Mouse (Mus musculus): ENCODE results near the gene R3hdm2. TPM values are rescaled to one million over a fixed set of nuclear protein-coding genes. Genes with fewer than 3 reads are reported as not detected.

Gene R3hdm2
- total and polyA plus RNA-seq, 3 experiments: 8.2 to 60.6 TPM; not detected in 1

GRCm38 (mm10) chr10:127534929-127535384 lies 154.8 kb downstream of the R3hdm2 start:
- Histone ChIP-seq H3K4me3 (ENCODE audit: control insufficient read depth in 1 of 2, insufficient read depth in 1 of 2, low read depth in 2 of 2, low read length in 2 of 2) (no peak overlapping the region), H3K27ac (ENCODE audit: control insufficient read depth, low read depth, low read length) (no peak overlapping the region), H3K9me3 (replicated peaks; ENCODE audit: insufficient read depth, low read length) (no peaks in the 10 kb centered on the region), H3K9ac (ENCODE audit: control insufficient read depth, low read depth, low read length, poor library complexity, severe bottlenecking) (no peak overlapping the region), H3K36me3 (ENCODE audit: control insufficient read depth in 1 of 2, insufficient read depth in 2 of 2, low read length in 2 of 2) (no peaks in the 10 kb centered on the region), H3K27me3 (ENCODE audit: control insufficient read depth in 1 of 2, insufficient read depth in 2 of 2, low read length in 2 of 2) (peaks cover 8 to 18% of the 10 kb centered on the region in 2 experiments), H3K4me1 (ENCODE audit: control insufficient read depth in 1 of 2, insufficient read depth in 2 of 2, low read length in 2 of 2) (peaks cover 0 to 13% of the 10 kb centered on the region in 2 experiments; a peak in 2 of 4 replicates), H3K79me2 (ENCODE audit: control insufficient read depth, insufficient read depth, low read length, poor library complexity) (no peaks in the 10 kb centered on the region)
- TF ChIP-seq ELF1 (IDR thresholded peaks at IDR 0.05; ENCODE audit: low read depth, low read length) (no peak), POLR2AphosphoS2 (IDR thresholded peaks at IDR 0.05; ENCODE audit: low read length) (no peak), GATA1 (IDR thresholded peaks at IDR 0.05; ENCODE audit: low read depth, low read length) (no peak), TBP (IDR thresholded peaks at IDR 0.05; ENCODE audit: low read depth, low read length) (no peak), MYB (IDR thresholded peaks at IDR 0.05; ENCODE audit: low read depth, low read length) (no peak), MYC (IDR thresholded peaks at IDR 0.05; ENCODE audit: low read depth, low read length) (no peak), UBTF (IDR thresholded peaks at IDR 0.05; ENCODE audit: borderline replicate concordance, insufficient read depth, low read depth, low read length) (no peak), MXI1 (IDR thresholded peaks at IDR 0.05; ENCODE audit: low read depth, low read length) (no peak), POLR2AphosphoS5 (IDR thresholded peaks at IDR 0.05; ENCODE audit: borderline replicate concordance, low read depth, low read length) (no peak), POLR2A (IDR thresholded peaks at IDR 0.05; ENCODE audit: control insufficient read depth in 1 of 2, insufficient read depth in 1 of 2, low read depth in 1 of 2, low read length in 2 of 2, poor library complexity in 1 of 2) (no peak), TAL1 (IDR thresholded peaks at IDR 0.05; ENCODE audit: low read length) (no peak), CHD2 (IDR thresholded peaks at IDR 0.05; ENCODE audit: low read length) (no peak), MAFK (IDR thresholded peaks at IDR 0.05; ENCODE audit: borderline replicate concordance, low read depth, low read length) (no peak), HCFC1 (IDR thresholded peaks at IDR 0.05; ENCODE audit: low read depth, low read length) (no peak), CTCF (IDR thresholded peaks at IDR 0.05 in 2 of 3, conservative IDR thresholded peaks at IDR 0.05 in 1 of 3; ENCODE audit: control insufficient read depth in 1 of 3, insufficient read depth in 1 of 3, low read depth in 2 of 3, low read length in 3 of 3, poor library complexity in 1 of 3, severe bottlenecking in 1 of 3) (no peak), KAT2A (conservative IDR thresholded peaks at IDR 0.05; ENCODE audit: low read depth, low read length) (no peak)
- DNase-seq (ENCODE audit: low read depth, low spot score): no peak

DNA sequence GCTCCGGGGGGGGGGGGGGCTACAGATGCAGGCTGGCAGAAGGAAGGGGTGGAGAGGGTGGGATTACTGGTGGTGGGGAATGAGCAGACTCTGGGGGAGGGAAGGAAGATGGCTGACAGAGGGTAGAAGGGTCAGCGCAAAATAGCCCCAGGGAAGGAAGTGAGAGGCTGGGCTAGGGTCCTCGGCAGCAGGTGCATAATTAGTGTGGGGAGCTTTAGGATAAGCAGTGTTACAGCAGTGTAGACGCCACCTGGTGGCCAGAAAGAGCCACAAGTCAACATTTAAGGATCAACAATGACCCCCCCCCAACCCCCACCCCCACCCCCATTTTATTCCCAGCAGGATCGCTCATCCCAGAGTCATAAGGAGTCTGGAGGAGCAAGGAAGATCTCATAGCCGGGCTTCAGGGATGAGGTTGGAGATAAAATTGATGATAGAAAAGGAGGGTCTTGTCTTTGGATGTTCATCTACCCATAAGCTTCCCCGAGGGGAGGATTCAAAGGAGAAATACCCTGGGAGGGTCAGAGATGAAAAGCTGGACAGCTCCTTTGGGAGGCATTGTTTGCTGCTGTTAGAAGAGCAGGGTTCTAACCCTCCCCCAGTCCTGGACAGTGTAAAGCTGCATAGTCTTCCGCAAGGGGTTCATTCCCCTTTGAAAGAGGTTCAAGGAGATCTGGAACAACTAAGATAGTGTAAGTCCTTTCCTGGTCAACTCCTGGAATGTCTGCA lies 156.6 kb downstream of the R3hdm2 start:
- Histone ChIP-seq H3K36me3 (ENCODE audit: control insufficient read depth in 1 of 2, insufficient read depth in 2 of 2, low read length in 2 of 2) (no peaks in the 10 kb centered on the region), H3K4me3 (ENCODE audit: control insufficient read depth in 1 of 2, insufficient read depth in 1 of 2, low read depth in 2 of 2, low read length in 2 of 2) (no peak overlapping the region), H3K9ac (ENCODE audit: control insufficient read depth, low read depth, low read length, poor library complexity, severe bottlenecking) (no peak overlapping the region), H3K9me3 (replicated peaks; ENCODE audit: insufficient read depth, low read length) (no peaks in the 10 kb centered on the region), H3K27me3 (ENCODE audit: control insufficient read depth in 1 of 2, insufficient read depth in 2 of 2, low read length in 2 of 2) (peaks cover 8 to 18% of the 10 kb centered on the region in 2 experiments), H3K27ac (ENCODE audit: control insufficient read depth, low read depth, low read length) (no peak overlapping the region), H3K4me1 (ENCODE audit: control insufficient read depth in 1 of 2, insufficient read depth in 2 of 2, low read length in 2 of 2) (peaks cover 0 to 13% of the 10 kb centered on the region in 2 experiments; a peak in 2 of 4 replicates), H3K79me2 (ENCODE audit: control insufficient read depth, insufficient read depth, low read length, poor library complexity) (no peaks in the 10 kb centered on the region)
- peak; percentile 58 for DNase-seq (ENCODE audit: low read depth, low spot score)
- peak; percentile 34 for TF ChIP-seq RAD21 (IDR thresholded peaks at IDR 0.05; ENCODE audit: low read depth, low read length)
- TF ChIP-seq CTCF (IDR thresholded peaks at IDR 0.05 in 2 of 3, conservative IDR thresholded peaks at IDR 0.05 in 1 of 3; ENCODE audit: control insufficient read depth in 1 of 3, insufficient read depth in 1 of 3, low read depth in 2 of 3, low read length in 3 of 3, poor library complexity in 1 of 3, severe bottlenecking in 1 of 3): peak in 2 of 3 experiments; percentile 61 to 71; a peak in 5 of 6 replicates
- no peak for TF ChIP-seq TAL1 (IDR thresholded peaks at IDR 0.05; ENCODE audit: low read length)
- TF ChIP-seq MXI1 (IDR thresholded peaks at IDR 0.05; ENCODE audit: low read depth, low read length): no peak
- TF ChIP-seq POLR2AphosphoS5 (IDR thresholded peaks at IDR 0.05; ENCODE audit: borderline replicate concordance, low read depth, low read length): no peak
- TF ChIP-seq TCF12 (IDR thresholded peaks at IDR 0.05; ENCODE audit: low read depth, low read length): no peak
- no peak for TF ChIP-seq MYC (IDR thresholded peaks at IDR 0.05; ENCODE audit: low read depth, low read length)
- TF ChIP-seq ZC3H11A (IDR thresholded peaks at IDR 0.05; ENCODE audit: low read depth, low read length): peak; percentile 32
- TF ChIP-seq SMC3 (IDR thresholded peaks at IDR 0.05; ENCODE audit: low read depth, low read length): peak; percentile 75

Measured in MEL (cell line).